Mouse (Mus musculus): Measurements from ENCODE around the gene Pcolce2. TPM values are rescaled to one million over a fixed set of nuclear protein-coding genes. Genes with fewer than 3 reads are reported as not detected.
A peak's percentile ranks its signal among the peaks of the same experiment; 100 is the strongest.

Gene Pcolce2
- polyA plus RNA-seq, 1 experiment from 2014 or later: 7.1 TPM

DNA sequence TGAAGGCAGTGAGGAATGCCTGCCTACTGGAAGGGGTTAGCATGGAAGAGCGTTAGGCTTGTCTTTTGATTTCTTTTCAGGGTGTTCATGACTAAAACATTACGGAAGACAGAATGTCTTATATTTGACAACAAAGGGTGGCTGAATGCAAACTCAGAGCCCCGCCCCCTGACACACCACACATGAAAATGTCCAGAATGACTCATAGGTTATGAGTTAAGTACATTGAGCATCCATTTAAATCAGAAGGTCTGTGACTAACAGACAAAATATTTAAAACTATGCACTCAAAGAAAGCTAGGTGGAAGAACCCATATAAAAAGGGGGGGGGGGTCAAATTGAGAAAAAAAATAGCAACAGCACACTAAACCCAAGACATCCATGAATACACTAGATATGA is 34.9 kb downstream of the Pcolce2 start:
- Histone ChIP-seq H3K4me3 (ENCODE audit: low read depth, low read length) (no peak overlapping the region), H3K27ac (ENCODE audit: low read depth) (no peak overlapping the region), H3K4me2 (no peak overlapping the region), H3K4me1 (ENCODE audit: insufficient read depth) (no peaks in the 10 kb centered on the region; the same call in 1 of the 2 replicates), H3K36me3 (ENCODE audit: insufficient read depth) (no peaks in the 10 kb centered on the region), H3K27me3 (ENCODE audit: insufficient read depth, low read length) (no peaks in the 10 kb centered on the region), H3K9me3 (ENCODE audit: low read depth, low read length) (no peaks in the 10 kb centered on the region), H3K9ac (no peak overlapping the region)
- no peak for TF ChIP-seq CTCF (IDR thresholded peaks at IDR 0.05; ENCODE audit: low read depth)
- ATAC-seq (ENCODE audit: insufficient read depth): no peak
- whole genome bisulfite sequencing: 91% methylated on average over 3 of the region's 3 CpGs
- DNase-seq: no peak

DNA sequence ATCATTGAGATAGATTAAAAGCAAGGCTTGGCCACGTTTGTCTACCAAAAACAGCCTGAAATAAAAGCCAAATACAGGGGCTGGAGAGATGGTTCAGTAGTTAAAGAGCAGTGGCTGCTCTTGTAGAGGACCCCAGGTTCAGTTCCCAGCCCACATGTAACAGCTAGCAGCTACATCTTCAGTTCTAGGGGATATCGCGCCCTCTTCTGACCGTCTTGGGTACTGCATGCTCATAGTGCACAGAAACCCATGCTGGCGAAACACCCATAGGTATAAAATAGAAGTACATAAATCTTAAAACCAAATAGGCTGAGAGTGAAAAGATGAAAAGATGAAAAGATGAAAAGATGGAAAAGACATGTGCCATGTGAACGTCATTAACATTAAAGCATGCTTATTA is 35.4 kb downstream of the Pcolce2 start:
- DNase-seq: no peak
- Histone ChIP-seq H3K27ac (ENCODE audit: low read depth) (no peak overlapping the region), H3K4me3 (ENCODE audit: low read depth, low read length) (no peak overlapping the region), H3K4me2 (no peak overlapping the region), H3K9ac (no peak overlapping the region), H3K9me3 (ENCODE audit: low read depth, low read length) (no peaks in the 10 kb centered on the region), H3K4me1 (ENCODE audit: insufficient read depth) (no peaks in the 10 kb centered on the region; the same call in 1 of the 2 replicates), H3K36me3 (ENCODE audit: insufficient read depth) (no peaks in the 10 kb centered on the region), H3K27me3 (ENCODE audit: insufficient read depth, low read length) (no peaks in the 10 kb centered on the region)
- TF ChIP-seq CTCF (IDR thresholded peaks at IDR 0.05; ENCODE audit: low read depth): peak; percentile 51
- ATAC-seq (ENCODE audit: insufficient read depth): no peak
- 84% methylated on average over 6 of the region's 6 CpGs for WGBS

DNA sequence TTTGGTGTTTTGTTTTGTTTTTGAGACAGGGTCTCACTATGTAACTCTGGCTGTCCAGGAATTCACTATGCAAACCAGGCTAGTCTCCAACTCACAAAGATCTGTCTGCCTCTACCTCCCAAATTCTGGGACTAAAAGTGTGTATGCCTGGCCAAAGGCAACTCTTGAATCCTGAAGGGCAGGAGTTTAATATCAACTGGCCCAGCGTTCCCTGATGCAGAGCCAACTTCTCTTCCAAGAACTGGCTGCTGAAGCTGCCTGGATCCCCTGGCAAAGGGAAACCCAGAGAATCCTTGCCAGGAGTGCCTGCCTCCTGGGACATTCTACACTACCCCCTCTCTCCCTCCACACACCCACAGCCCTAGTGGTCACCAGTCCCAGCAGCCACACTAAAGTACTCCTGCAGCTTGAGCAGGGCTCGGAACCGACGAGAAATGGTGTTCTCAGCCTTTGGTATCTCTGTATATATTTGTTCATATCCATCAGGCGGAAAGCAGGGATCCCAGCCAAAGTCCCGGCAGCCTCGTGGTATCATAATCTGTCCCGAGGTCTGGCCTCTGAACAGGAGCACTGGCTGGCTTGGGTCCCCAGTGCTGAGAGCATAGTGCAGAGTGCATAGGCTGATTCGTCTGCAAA is 37.8 kb downstream of the Pcolce2 start:
- WGBS: 36% methylated on average over 9 of the region's 9 CpGs
- TF ChIP-seq CTCF (IDR thresholded peaks at IDR 0.05; ENCODE audit: low read depth): no peak
- Histone ChIP-seq H3K36me3 (ENCODE audit: insufficient read depth) (no peaks in the 10 kb centered on the region), H3K4me3 (ENCODE audit: low read depth, low read length) (no peak overlapping the region), H3K4me1 (ENCODE audit: insufficient read depth) (peaks cover under 1% of the 10 kb centered on the region; the same call in 1 of the 2 replicates), H3K27ac (ENCODE audit: low read depth) (peak overlapping the region; percentile 87), H3K27me3 (ENCODE audit: insufficient read depth, low read length) (no peaks in the 10 kb centered on the region), H3K9ac (no peak overlapping the region), H3K4me2 (peak overlapping the region; percentile 21), H3K9me3 (ENCODE audit: low read depth, low read length) (no peaks in the 10 kb centered on the region)
- peak; percentile 83 for DNase-seq
- ATAC-seq (ENCODE audit: insufficient read depth): peak; percentile 88

DNA sequence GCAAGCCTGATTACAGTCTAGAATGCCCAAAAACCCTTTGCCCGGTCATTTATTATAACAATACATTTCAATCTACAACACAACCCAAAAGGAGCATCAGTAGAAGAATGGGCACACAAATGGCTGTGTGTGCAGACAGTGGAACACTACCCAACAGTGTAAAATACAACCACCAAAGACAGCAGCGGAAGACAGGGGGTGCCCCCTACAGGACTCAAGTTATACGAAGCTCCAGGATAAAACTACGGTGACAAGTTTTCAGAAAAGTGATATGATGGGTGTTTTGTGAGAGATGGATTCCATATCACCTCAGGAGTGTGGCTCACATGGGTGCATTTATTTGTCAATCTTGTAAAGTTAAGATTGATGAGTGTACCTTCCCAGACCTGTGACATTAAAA is 38.6 kb downstream of the Pcolce2 start:
- H3K27ac ChIP-seq (ENCODE audit: low read depth): peak overlapping the region; percentile 87; the same call in 1 of the 2 replicates
- H3K4me3 ChIP-seq (ENCODE audit: low read depth, low read length): no peak overlapping the region
- ATAC-seq (ENCODE audit: insufficient read depth) (no peak), DNase-seq (no peak)
- no peak overlapping the region for H3K9ac ChIP-seq
- no peaks in the 10 kb centered on the region for H3K9me3 ChIP-seq (ENCODE audit: low read depth, low read length)
- H3K36me3 ChIP-seq (ENCODE audit: insufficient read depth): no peaks in the 10 kb centered on the region
- no peak overlapping the region for H3K4me2 ChIP-seq
- H3K4me1 ChIP-seq (ENCODE audit: insufficient read depth): peaks cover 3% of the 10 kb centered on the region; the same call in 1 of the 2 replicates
- TF ChIP-seq CTCF (IDR thresholded peaks at IDR 0.05; ENCODE audit: low read depth): peak; percentile 32
- 93% methylated on average over 4 of the region's 4 CpGs for WGBS
- no peaks in the 10 kb centered on the region for H3K27me3 ChIP-seq (ENCODE audit: insufficient read depth, low read length)

DNA sequence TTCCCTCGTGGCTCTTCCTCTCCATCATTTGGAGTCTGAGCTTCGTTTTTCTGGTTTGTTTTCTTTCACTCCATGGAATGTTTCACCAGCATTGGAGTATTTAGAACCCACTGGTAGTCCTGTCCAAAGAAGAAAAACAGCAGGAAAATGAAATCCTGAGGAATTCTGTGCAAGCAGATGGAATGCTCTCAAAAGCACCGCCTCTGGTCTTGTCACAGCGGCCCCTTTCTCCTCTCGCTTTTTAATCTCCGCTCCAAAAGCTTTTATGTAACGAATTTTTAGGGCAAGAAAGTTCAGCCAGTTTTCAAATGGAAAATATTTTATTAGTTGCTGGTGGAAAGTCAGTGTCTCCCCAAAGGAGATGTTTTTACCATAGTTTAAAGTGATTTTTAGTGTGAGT is 42.6 kb downstream of the Pcolce2 start:
- H3K4me3 ChIP-seq (ENCODE audit: low read depth, low read length): no peak overlapping the region
- 43% methylated on average over 7 of the region's 7 CpGs for WGBS
- DNase-seq (peak; percentile 60), ATAC-seq (ENCODE audit: insufficient read depth) (no peak)
- no peaks in the 10 kb centered on the region for H3K27me3 ChIP-seq (ENCODE audit: insufficient read depth, low read length)
- H3K4me2 ChIP-seq: no peak overlapping the region
- H3K27ac ChIP-seq (ENCODE audit: low read depth): no peak overlapping the region
- H3K9ac ChIP-seq: no peak overlapping the region
- no peak for TF ChIP-seq CTCF (IDR thresholded peaks at IDR 0.05; ENCODE audit: low read depth)
- 0 out of 2 replicates have a peak, but pooled peaks cover 3% of the 10 kb centered on the region for H3K4me1 ChIP-seq (ENCODE audit: insufficient read depth)
- H3K9me3 ChIP-seq (ENCODE audit: low read depth, low read length): no peaks in the 10 kb centered on the region
- H3K36me3 ChIP-seq (ENCODE audit: insufficient read depth): no peaks in the 10 kb centered on the region

DNA sequence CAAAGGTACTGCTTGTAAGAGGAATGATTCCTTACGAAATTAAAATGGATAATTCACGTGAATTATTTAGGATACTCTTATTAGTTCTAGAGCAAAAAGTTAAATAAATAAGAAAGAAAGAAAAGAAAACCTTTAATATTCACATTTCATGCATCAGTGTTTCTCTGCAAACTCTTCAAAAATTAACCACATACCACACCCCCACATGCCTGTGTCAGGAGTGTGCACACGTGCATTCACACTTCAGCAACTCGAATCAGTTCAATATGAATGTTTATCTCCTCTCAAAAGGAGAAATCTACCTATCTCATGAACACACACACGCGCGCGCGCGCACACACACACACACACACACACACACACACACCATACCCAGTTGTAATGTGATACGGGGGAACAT is 43.3 kb downstream of the Pcolce2 start:
- Histone ChIP-seq H3K9ac (no peak overlapping the region), H3K36me3 (ENCODE audit: insufficient read depth) (no peaks in the 10 kb centered on the region), H3K4me1 (ENCODE audit: insufficient read depth) (0 out of 2 replicates have a peak, but pooled peaks cover 3% of the 10 kb centered on the region), H3K27me3 (ENCODE audit: insufficient read depth, low read length) (no peaks in the 10 kb centered on the region), H3K4me3 (ENCODE audit: low read depth, low read length) (no peak overlapping the region), H3K9me3 (ENCODE audit: low read depth, low read length) (no peaks in the 10 kb centered on the region), H3K4me2 (no peak overlapping the region), H3K27ac (ENCODE audit: low read depth) (no peak overlapping the region)
- DNase-seq: no peak
- no peak for TF ChIP-seq CTCF (IDR thresholded peaks at IDR 0.05; ENCODE audit: low read depth)
- 91% methylated on average over 11 of the region's 11 CpGs for WGBS
- ATAC-seq (ENCODE audit: insufficient read depth): no peak

DNA sequence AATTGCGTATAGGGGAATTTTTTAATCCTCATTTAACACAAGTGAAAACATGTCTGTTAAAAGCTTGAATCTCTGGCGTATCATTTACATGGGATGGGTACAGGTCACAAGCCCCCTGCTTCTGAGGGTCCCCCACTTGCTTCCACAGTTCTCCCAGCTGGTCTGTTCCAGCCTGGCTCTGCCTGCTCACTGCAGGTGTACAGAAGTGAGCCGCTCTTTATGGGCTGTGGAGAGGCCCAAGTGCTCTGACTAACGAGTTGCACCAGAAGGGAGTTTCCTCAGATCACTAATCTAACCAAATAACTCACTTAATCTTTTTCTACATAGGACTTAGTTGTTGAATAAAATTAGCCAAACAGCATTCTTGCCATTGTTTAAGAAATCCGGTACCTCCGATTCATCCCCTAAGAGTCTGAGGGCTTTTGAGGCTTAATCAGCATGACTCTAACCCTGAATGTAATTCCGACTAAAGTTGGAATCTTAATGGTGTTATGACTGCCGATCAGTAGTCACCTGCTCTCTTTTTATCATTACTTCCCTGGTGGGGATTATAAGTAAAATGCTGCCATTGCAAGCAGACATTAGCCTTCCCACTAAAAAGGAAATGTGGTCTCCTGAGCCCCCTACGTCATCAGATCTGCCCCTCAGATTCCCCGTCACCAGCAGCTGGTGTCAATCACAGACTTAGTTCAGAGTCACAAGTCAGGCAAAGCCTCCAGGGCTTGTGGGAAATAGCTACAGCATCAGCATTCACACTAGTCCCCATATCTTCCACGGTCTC is 48.4 kb downstream of the Pcolce2 start:
- Histone ChIP-seq H3K27me3 (ENCODE audit: insufficient read depth, low read length) (no peaks in the 10 kb centered on the region), H3K4me3 (ENCODE audit: low read depth, low read length) (no peak overlapping the region), H3K36me3 (ENCODE audit: insufficient read depth) (no peaks in the 10 kb centered on the region), H3K27ac (ENCODE audit: low read depth) (no peak overlapping the region), H3K4me2 (no peak overlapping the region), H3K9me3 (ENCODE audit: low read depth, low read length) (no peaks in the 10 kb centered on the region), H3K9ac (no peak overlapping the region), H3K4me1 (ENCODE audit: insufficient read depth) (no peaks in the 10 kb centered on the region)
- WGBS: 64% methylated on average over 11 of the region's 11 CpGs
- DNase-seq: no peak
- ATAC-seq (ENCODE audit: insufficient read depth): no peak
- TF ChIP-seq CTCF (IDR thresholded peaks at IDR 0.05; ENCODE audit: low read depth): no peak
